Mouse (Mus musculus): ENCODE results near the gene Ros1.

Ros1 gene

DNA sequence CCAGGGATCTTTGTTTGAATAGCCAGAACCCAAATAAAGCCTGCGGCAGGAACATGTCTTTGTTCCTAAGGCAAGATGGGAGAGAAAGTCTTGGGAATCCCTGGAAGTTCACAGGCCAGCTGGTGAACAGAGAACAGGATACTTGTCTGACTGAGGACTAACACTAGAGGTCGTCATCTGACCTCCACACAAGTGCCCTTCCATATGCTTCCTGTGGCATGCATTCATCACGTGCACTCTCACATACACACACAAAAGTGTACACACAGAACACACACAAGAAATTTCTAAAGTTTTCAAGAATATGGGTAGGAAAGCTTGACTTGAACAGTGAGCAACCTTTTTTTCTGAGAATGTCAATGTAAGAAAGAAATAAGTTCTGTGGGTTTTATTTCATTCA is 34.4 kb downstream of the Ros1 start:
- DNase-seq (ENCODE audit: extremely low spot score, low spot score) = no peak

DNA sequence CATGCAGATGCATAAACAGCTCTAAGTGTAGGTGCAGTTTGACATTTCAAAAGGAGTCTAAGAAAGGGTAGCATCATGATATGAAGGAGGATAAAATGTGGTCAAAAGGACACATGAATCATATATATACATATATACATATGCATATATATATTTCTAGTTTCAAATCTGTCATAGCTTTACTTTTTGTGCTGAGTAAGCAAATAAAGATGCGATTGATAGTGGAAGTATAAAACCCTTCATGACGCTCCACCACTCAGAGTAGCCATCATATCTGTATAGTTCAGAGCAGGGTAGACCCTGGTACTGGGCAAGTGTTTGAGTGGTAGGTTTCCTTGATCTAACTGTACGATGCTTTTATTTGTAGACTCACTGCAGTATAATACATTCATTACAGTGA is 35.3 kb downstream of the Ros1 start:
- DNase-seq (ENCODE audit: extremely low spot score, low spot score) = no peak

GRCm38 (mm10) chr10:52133354-52134074 is 61.5 kb downstream of the Ros1 start:
- no peak for DNase-seq (ENCODE audit: extremely low spot score, low spot score)

GRCm38 (mm10) chr10:52130762-52131161 is 64.3 kb downstream of the Ros1 start:
- no peak for DNase-seq (ENCODE audit: extremely low spot score, low spot score)

DNA sequence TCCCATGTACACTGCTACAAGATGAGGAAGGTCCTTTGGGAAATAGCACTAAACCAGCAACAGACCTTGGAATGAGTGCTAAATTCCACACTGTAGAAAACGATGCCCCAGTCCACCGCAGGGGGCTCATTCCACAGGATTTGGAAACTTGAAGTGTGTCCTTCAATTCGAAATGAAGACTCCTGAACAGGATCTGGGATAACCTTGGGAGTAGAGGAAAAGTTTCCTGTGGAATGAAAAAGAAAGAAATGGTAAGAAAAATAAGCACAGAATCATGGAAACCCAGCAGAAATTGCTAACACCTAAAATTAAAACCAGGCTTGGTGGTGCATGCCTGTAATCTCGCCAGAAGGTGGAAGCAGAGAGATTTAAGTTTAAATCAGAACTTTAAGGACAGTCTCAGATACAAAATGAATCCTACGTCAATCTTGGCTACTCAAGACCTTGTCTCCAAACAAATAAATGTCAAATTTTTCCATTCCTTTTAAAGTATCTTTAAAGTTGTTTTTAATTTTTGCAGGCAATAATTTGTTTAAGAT is 66.1 kb downstream of the Ros1 start:
- DNase-seq (ENCODE audit: extremely low spot score, low spot score) = no peak

DNA sequence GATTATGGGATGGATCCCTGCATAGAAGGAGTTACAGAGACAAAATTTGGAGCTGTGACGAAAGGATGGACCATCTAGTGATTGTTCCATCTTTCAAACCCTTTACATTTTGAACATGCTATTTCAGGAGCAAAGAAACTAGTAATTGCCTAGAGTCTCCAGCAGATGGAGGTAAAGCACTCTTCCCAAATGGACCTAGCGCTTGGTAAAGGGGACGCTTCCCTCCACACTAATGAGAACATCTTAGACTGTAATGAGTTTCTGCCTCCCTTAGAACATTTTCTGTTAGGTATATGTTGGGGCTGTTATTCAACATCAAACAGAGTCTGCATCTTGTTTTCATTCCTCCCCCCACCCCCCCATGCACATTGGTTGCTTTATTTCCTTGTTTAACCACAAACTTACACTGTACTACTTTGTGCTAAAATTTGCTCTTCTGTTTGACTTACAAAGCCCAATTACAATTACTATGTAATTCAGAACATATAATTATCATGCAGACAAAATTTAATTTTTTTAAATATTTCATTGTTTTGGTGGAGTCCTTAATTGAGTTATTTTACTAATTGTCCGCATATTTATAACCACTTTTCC is 88.8 kb downstream of the Ros1 start:
- no peak for DNase-seq (ENCODE audit: extremely low spot score, low spot score)

DNA sequence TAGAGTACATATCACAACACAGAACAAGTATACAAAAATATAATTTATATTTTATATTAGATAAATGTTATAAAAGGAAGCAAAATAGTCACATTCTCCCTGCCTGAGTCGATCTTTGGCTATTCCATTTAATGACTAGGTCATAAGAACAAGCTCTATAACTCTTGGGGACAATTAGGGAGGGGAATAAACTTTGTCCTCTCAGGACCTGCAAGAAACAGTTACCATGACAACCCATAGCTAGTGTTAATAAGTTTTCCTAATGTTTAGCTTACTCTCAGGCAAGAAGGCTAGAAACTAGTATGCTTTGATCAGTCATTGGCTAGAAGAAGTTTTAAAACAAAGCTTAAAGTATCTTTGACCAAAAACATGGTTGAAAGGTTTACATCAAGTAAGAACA is 93.8 kb downstream of the Ros1 start:
- DNase-seq (ENCODE audit: extremely low spot score, low spot score) = no peak

DNA sequence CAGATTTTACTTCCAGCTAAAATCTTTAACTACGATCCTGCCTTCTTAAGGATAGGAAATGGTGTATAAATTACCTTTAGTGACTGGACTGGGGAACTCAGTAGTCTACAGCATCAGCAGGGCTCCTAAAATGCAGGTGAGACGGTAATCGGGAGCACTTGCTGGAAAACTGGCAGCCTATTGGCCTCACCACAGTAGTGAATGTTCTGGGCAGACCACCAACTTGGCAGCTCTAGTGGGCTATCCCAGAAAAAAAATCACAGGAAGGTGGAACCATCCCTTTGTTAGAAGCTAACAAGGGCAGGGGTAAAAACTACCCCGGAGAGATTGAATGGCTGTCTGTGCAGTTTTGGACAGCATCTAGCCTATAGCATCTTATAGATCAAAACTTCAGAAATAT is 102.9 kb downstream of the Ros1 start:
- DNase-seq (ENCODE audit: extremely low spot score, low spot score) = no peak

DNA sequence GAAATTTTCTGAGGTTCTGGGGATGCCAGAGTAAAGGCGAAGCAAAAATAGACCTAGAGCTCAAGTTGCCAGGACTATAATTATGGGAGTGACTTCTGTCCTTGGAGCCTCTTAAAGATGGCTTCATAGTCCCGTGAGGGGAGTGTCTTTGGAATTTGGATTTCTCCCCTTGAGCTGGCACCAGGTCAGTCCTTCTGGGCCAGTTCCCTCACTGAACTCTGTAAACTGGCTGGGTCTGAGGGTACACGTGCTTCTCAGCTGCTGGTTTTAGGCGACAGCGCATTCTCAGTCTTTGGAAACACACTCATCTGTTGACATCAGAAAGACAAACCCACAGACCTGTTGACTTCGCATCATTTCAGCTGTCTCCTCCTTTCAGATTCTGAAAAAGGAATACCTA is 108.4 kb downstream of the Ros1 start:
- DNase-seq (ENCODE audit: extremely low spot score, low spot score) = no peak

- DNase-seq (ENCODE audit: extremely low spot score, low spot score) = peak; percentile 25
These were observed 122.6 kb downstream of the Ros1 start for GRCm38 (mm10) chr10:52072482-52072881.

DNA sequence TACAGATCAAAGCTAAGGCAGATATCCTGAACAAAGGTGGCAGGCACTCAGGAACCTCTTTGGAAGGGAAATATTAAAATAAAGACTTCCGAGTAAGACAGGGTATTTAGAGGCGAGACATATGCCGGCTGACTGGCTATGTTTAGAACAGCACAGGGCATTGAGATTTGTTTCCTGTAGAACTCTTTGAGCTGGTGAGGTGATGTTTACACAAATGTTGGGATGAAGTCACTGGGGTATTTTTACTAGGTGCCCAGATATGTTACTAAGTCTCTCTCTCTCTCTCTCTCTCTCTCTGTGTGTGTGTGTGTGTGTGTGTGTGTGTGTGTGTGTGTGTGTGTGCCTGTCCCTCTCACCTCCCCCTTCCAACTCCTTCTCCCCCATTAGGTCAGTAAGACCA is 146.8 kb downstream of the Ros1 start:
- no peak for DNase-seq (ENCODE audit: extremely low spot score, low spot score)

- no peak for DNase-seq (ENCODE audit: extremely low spot score, low spot score)
These were observed 152.0 kb downstream of the Ros1 start for GRCm38 (mm10) chr10:52043086-52043485.

GRCm38 (mm10) chr10:52039392-52039791 is 155.7 kb downstream of the Ros1 start:
- no peak for DNase-seq (ENCODE audit: extremely low spot score, low spot score)

GRCm38 (mm10) chr10:52033729-52034128 is 161.3 kb downstream of the Ros1 start:
- DNase-seq (ENCODE audit: extremely low spot score, low spot score) = no peak

GRCm38 (mm10) chr10:52029421-52030080 is 165.5 kb downstream of the Ros1 start:
- DNase-seq (ENCODE audit: extremely low spot score, low spot score) = peak; percentile 29

- peak; percentile 22 for DNase-seq (ENCODE audit: extremely low spot score, low spot score)
These were observed 166.3 kb downstream of the Ros1 start for GRCm38 (mm10) chr10:52028561-52029370.

DNA sequence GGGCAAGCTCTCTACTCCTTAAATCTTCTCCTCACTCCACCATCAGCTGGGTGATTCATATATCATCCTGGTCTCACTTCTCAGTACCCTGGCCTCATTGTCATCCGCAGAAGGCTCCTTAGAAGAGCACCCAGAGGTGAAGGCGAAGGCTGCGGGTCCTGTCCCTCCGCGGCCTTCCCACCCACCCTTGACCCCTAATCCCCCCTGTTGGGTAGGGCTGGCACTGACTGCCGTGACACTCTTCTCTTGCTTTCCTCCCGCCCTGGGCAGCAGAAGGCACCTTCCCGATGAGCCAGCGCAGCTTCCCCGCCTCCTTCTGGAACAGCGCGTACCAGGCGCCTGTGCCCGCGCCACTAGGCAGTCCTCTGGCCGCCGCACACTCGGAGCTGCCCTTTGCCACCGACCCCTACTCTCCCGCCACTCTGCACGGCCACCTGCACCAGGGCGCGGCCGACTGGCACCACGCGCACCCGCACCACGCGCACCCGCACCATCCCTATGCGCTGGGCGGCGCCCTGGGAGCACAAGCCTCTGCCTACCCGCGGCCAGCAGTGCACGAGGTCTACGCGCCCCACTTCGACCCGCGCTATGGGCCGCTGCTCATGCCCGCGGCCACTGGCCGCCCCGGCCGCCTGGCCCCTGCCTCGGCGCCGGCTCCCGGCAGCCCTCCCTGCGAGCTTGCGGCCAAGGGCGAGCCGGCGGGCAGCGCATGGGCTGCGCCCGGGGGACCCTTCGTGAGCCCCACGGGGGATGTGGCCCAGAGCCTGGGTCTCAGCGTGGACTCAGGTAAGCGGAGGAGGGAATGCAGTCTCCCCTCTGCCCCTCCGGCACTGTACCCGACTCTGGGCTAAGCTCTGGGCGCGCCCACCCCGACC is 167.6 kb downstream of the Ros1 start:
- DNase-seq (ENCODE audit: extremely low spot score, low spot score) = peak; percentile 61

GRCm38 (mm10) chr10:52025821-52026220 is 169.2 kb downstream of the Ros1 start:
- no peak for DNase-seq (ENCODE audit: extremely low spot score, low spot score)

GRCm38 (mm10) chr10:52025291-52025690 is 169.8 kb downstream of the Ros1 start:
- peak; percentile 47 for DNase-seq (ENCODE audit: extremely low spot score, low spot score)

- no peak for DNase-seq (ENCODE audit: extremely low spot score, low spot score)
These were observed 171.0 kb downstream of the Ros1 start for GRCm38 (mm10) chr10:52024053-52024410.
